Mouse (Mus musculus): ENCODE data around the gene Abca2.
"Not testable (repeated sequence)": the region's sequence is repeated elsewhere in the genome, so short reads cannot be mapped to it uniquely, and the experiment has no call there.

The Abca2 gene

GRCm38 (mm10) chr2:25428442-25429236 lies at the start of gene Abca2:
Gene Abca2, plus strand, starts transcription at chr2:25428703.
- in situ Hi-C loops (cut with MboI; ENCODE audit: unreplicated experiment in 2 of 2) = no loop called here

- in situ Hi-C loops (cut with MboI; ENCODE audit: unreplicated experiment in 2 of 2) = no loop called here
Observed at GRCm38 (mm10) chr2:25384492-25384891, 44.0 kb upstream of the Abca2 start.

GRCm38 (mm10) chr2:25391266-25391665 lies 37.2 kb upstream of the Abca2 start:
- in situ Hi-C loops (cut with MboI; ENCODE audit: unreplicated experiment in 2 of 2) = no loop called here

- in situ Hi-C loops (cut with MboI; ENCODE audit: unreplicated experiment in 2 of 2) = no loop called here
Observed at GRCm38 (mm10) chr2:25394281-25395221, 34.0 kb upstream of the Abca2 start.

GRCm38 (mm10) chr2:25395721-25396596 lies 32.5 kb upstream of the Abca2 start, which contains the start of gene Entpd2:
Gene Entpd2, plus strand, starts transcription at chr2:25395874.
- in situ Hi-C loops (cut with MboI; ENCODE audit: unreplicated experiment in 2 of 2) = no loop called here

- in situ Hi-C loops (cut with MboI; ENCODE audit: unreplicated experiment in 2 of 2) = no loop called here
Observed at GRCm38 (mm10) chr2:25396597-25396983, 31.9 kb upstream of the Abca2 start.

- in situ Hi-C loops (cut with MboI; ENCODE audit: unreplicated experiment in 2 of 2) = no loop called here
Observed at GRCm38 (mm10) chr2:25397010-25397409, 31.5 kb upstream of the Abca2 start.

GRCm38 (mm10) chr2:25398065-25398464 lies 30.4 kb upstream of the Abca2 start:
- in situ Hi-C loops (cut with MboI; ENCODE audit: unreplicated experiment in 2 of 2) = no loop called here

GRCm38 (mm10) chr2:25399051-25399450 lies 29.5 kb upstream of the Abca2 start, which contains the start of gene Npdc1:
Gene Npdc1, plus strand, starts transcription at chr2:25399351.
- in situ Hi-C loops (cut with MboI; ENCODE audit: unreplicated experiment in 2 of 2) = no loop called here

- in situ Hi-C loops (cut with MboI; ENCODE audit: unreplicated experiment in 2 of 2) = loop anchor here (5.0 to 10.0 kb wide), 4 partner anchors 65 to 273 kb away; partner anchors contain the start of gene Man1b1 (in 1 of the 2)
Observed at GRCm38 (mm10) chr2:25400291-25400690, 28.2 kb upstream of the Abca2 start.

- in situ Hi-C loops (cut with MboI; ENCODE audit: unreplicated experiment in 2 of 2) = loop anchor here (5.0 to 10.0 kb wide), 4 partner anchors 66 to 273 kb away; partner anchors contain the start of gene Man1b1 (in 1 of the 2)
Observed at GRCm38 (mm10) chr2:25400764-25401163, 27.7 kb upstream of the Abca2 start.

GRCm38 (mm10) chr2:25402377-25402971 lies 26.0 kb upstream of the Abca2 start:
- in situ Hi-C loops (cut with MboI; ENCODE audit: unreplicated experiment in 2 of 2) = loop anchor here (5.0 to 10.0 kb wide), 4 partner anchors 68 to 275 kb away; partner anchors contain the start of gene Man1b1 (in 1 of the 2)

- in situ Hi-C loops (cut with MboI; ENCODE audit: unreplicated experiment in 2 of 2) = loop anchor here (5.0 to 10.0 kb wide), 4 partner anchors 68 to 276 kb away; partner anchors contain the start of gene Man1b1 (in 1 of the 2)
Observed at GRCm38 (mm10) chr2:25402972-25403601, 25.4 kb upstream of the Abca2 start.

GRCm38 (mm10) chr2:25403994-25404393 lies 24.5 kb upstream of the Abca2 start:
- in situ Hi-C loops (cut with MboI; ENCODE audit: unreplicated experiment in 2 of 2) = loop anchor here (5.0 to 10.0 kb wide), 4 partner anchors 69 to 277 kb away; partner anchors contain the start of gene Man1b1 (in 1 of the 2)

GRCm38 (mm10) chr2:25408908-25409307 lies 19.6 kb upstream of the Abca2 start:
- in situ Hi-C loops (cut with MboI; ENCODE audit: unreplicated experiment in 2 of 2) = loop anchor here in 1 of 2 experiments (10.0 kb wide), 1 partner anchor 74 kb away; the partner anchor contains the start of gene Man1b1

- in situ Hi-C loops (cut with MboI; ENCODE audit: unreplicated experiment in 2 of 2) = not testable (repeated sequence)
Observed at GRCm38 (mm10) chr2:25413436-25413835, 15.1 kb upstream of the Abca2 start.

GRCm38 (mm10) chr2:25417426-25417825 lies 11.1 kb upstream of the Abca2 start:
- in situ Hi-C loops (cut with MboI; ENCODE audit: unreplicated experiment in 2 of 2) = no loop called here

GRCm38 (mm10) chr2:25421896-25422295 lies 6.6 kb upstream of the Abca2 start:
- in situ Hi-C loops (cut with MboI; ENCODE audit: unreplicated experiment in 2 of 2) = loop anchor here (5.0 kb wide), 2 partner anchors 60 to 130 kb away; no protein-coding TSS in a partner anchor

Measured in v-Abl transformed pro-B cells (cell line).